Mouse (Mus musculus) hindbrain, embryonic 14.5 days (tissue): Measurements from ENCODE around the gene Maats1. TPM values are rescaled to one million over a fixed set of nuclear protein-coding genes. Genes with fewer than 3 reads are reported as not detected.

ENCODE experiments used
- ATAC-seq: fragments of 200-750 bp; cut with Nextera tagmentation; 2 replicates; pipeline ENCODE4 v1.8.0; 2017; ENCODE audit warnings: moderate number of reproducible peaks, mild to moderate bottlenecking, moderate TSS enrichment, moderate library complexity; ENCODE audit not compliant: low FRiP score
- DNase-seq: peaks from one replicate; pipeline ENCODE4 v3.0.0-alpha.2; 2015; ENCODE audit warnings: low spot score
- H3K27ac ChIP-seq: fragments of 300-500 bp; sonication (generic); 2 replicates; pipeline ENCODE4 v1.5.1; 2014; ENCODE audit warnings: mild to moderate bottlenecking, moderate library complexity
- H3K27me3 ChIP-seq: fragments of 300-500 bp; sonication (generic); 2 replicates; pipeline ENCODE4 v1.6.1; 2014; ENCODE audit warnings: mild to moderate bottlenecking, low read length, mixed read lengths; ENCODE audit not compliant: control insufficient read depth, insufficient read depth
- H3K36me3 ChIP-seq: fragments of 300-500 bp; sonication (generic); replicated peaks from 2 replicates; pipeline ENCODE4 v1.6.1; 2014; ENCODE audit not compliant: control insufficient read depth, insufficient read depth
- H3K4me1 ChIP-seq: fragments of 300-500 bp; sonication (generic); replicated peaks from 2 replicates; pipeline ENCODE4 v1.6.1; 2014; ENCODE audit warnings: antibody characterized with exemption, low read length, mixed read lengths; ENCODE audit not compliant: control insufficient read depth, insufficient read depth
- H3K4me2 ChIP-seq: fragments of 300-500 bp; sonication (generic); replicated peaks from 2 replicates; pipeline ENCODE4 v1.6.1; 2014; ENCODE audit warnings: mild to moderate bottlenecking, moderate library complexity
- H3K4me3 ChIP-seq: fragments of 300-500 bp; sonication (generic); replicated peaks from 2 replicates; pipeline ENCODE4 v1.5.1; 2014; ENCODE audit warnings: mild to moderate bottlenecking, low read length
- H3K9ac ChIP-seq: fragments of 300-500 bp; sonication (generic); 2 replicates; pipeline ENCODE4 v1.6.1; 2014
- H3K9me3 ChIP-seq: fragments of 300-500 bp; sonication (generic); 2 replicates; pipeline ENCODE4 v1.6.1; 2016; ENCODE audit warnings: low read length; ENCODE audit not compliant: control insufficient read depth
- WGBS: fragments of 180-500 bp; shearing (Covaris S2); extraction: QIAGEN DNeasy Blood & Tissue Kit; methylation state at CpG from one replicate; pipeline ENCODE4 v1.1.7; 2014; 5-methylcytosine and 5-hydroxymethylcytosine counted together
- polyA plus RNA-seq: library from polyadenylated mRNA; unstranded; fragments of >200 nt; fragmentation: Nextera tagmentation; extraction: Ambion mirVana; gene quantifications from 2 replicates; pipeline ENCODE4 v1.2.1, GENCODE M21; 2014

Gene Maats1
- polyA plus RNA-seq, 1 experiment from 2014 or later = 1.5 TPM

GRCm38 (mm10) chr16:38294685-38295348 is 47.1 kb downstream of the Maats1 start, which contains the start of gene Nr1i2:
TSS of gene Nr1i2 (minus strand) at chr16:38294824.
- H3K27me3 ChIP-seq = no peaks in the 10 kb centered on the region
- H3K9me3 ChIP-seq = no peaks in the 10 kb centered on the region
- no peak within 1 kb of the TSS for H3K9ac ChIP-seq
- 80% methylated on average over 7 of the region's 7 CpGs for WGBS
- no peaks in the 10 kb centered on the region for H3K36me3 ChIP-seq
- H3K4me1 ChIP-seq = no peaks in the 10 kb centered on the region
- H3K27ac ChIP-seq = no peak within 1 kb of the TSS
- no peak within 1 kb of the TSS for H3K4me3 ChIP-seq
- ATAC-seq (no peak), DNase-seq (no peak)
- H3K4me2 ChIP-seq = no peak within 1 kb of the TSS

DNA sequence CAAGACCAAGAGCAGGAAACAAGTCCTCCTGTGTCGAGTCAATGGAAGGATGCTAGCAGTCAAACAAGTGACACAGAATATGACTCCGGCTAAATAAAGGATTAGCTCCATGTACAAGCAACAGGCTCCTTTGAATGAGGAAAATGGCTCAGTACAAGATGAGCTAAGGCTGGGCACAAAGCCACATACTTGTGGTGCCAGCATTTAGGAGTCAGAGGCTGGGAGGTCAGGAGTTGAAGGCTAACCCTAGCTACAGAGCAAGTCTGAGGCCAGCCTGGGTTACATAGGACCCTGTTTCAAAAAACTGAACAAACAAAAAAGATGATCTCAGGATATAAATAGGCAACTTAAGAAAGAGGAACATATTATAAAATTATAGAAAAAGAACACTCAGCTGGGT is 51.8 kb downstream of the Maats1 start:
- H3K9me3 ChIP-seq = no peaks in the 10 kb centered on the region
- no peak overlapping the region for H3K4me2 ChIP-seq
- no peak overlapping the region for H3K4me3 ChIP-seq
- ATAC-seq (no peak), DNase-seq (no peak)
- no peaks in the 10 kb centered on the region for H3K36me3 ChIP-seq
- 82% methylated on average over 2 of the region's 2 CpGs for WGBS
- H3K4me1 ChIP-seq = no peaks in the 10 kb centered on the region
- no peak overlapping the region for H3K9ac ChIP-seq
- no peaks in the 10 kb centered on the region for H3K27me3 ChIP-seq
- H3K27ac ChIP-seq = no peak overlapping the region

- Histone ChIP-seq H3K4me2 (no peak overlapping the region), H3K27me3 (no peaks in the 10 kb centered on the region), H3K9me3 (no peaks in the 10 kb centered on the region), H3K36me3 (no peaks in the 10 kb centered on the region), H3K4me3 (no peak overlapping the region), H3K27ac (no peak overlapping the region), H3K4me1 (no peaks in the 10 kb centered on the region), H3K9ac (no peak overlapping the region)
- no peak for DNase-seq
- WGBS = 35% methylated on average over 6 of the region's 6 CpGs
- ATAC-seq = no peak
Observed at GRCm38 (mm10) chr16:38288851-38289250, 53.1 kb downstream of the Maats1 start.

DNA sequence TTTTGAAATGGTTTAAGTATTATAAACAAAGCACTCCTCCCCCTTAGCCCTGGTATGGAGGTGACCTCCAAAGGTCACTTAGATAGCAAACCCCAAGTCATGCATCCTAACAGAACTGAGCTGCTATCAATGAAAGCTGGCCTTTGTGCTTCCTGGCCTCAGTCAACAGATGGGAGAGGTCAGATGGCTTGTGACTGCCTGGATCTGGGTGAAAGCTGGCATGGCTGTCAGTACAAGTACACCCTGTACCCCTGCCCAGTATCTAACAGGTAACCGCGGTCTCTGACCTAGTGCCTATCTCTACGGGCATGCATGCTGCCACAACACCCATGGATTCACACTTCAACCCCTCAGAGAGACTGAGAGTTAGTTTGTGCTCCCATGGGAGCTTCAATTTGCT is 54.2 kb downstream of the Maats1 start:
- ATAC-seq = no peak

DNA sequence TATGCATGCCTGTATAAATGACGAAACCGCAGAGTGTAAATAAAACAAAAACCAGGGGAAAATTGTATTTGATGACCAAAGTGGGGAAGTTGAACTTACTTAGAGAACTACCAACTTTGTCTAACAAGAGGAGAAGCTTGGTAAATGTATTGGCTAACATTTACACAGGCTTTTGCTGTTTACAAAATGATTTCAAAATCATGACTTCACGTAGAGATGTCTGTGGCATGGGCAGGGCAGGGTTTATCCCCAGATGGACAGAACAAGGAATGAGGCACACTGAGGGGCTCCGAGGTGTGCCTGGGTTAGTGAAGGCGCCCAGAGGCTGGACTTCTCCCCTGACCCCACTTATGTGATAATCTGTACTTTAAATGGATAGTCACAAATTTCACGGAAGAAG is 54.6 kb downstream of the Maats1 start:
- 88% methylated on average over 6 of the region's 6 CpGs for WGBS
- H3K27me3 ChIP-seq = no peaks in the 10 kb centered on the region
- no peak overlapping the region for H3K27ac ChIP-seq
- H3K4me2 ChIP-seq = no peak overlapping the region
- peaks cover 4% of the 10 kb centered on the region; the same call in 1 of the 2 replicates for H3K4me1 ChIP-seq
- no peaks in the 10 kb centered on the region for H3K9me3 ChIP-seq
- no peak for ATAC-seq
- no peak overlapping the region for H3K9ac ChIP-seq
- H3K36me3 ChIP-seq = no peaks in the 10 kb centered on the region
- no peak overlapping the region for H3K4me3 ChIP-seq
- no peak for DNase-seq

More for the DNA sequence above, 54.2 kb downstream of the Maats1 start:
- no peak overlapping the region for H3K4me3 ChIP-seq
- H3K4me2 ChIP-seq = no peak overlapping the region
- no peaks in the 10 kb centered on the region for H3K27me3 ChIP-seq
- H3K36me3 ChIP-seq = no peaks in the 10 kb centered on the region
- peaks cover 4% of the 10 kb centered on the region; the same call in 1 of the 2 replicates for H3K4me1 ChIP-seq
- DNase-seq = no peak
- no peak overlapping the region for H3K27ac ChIP-seq
- H3K9ac ChIP-seq = no peak overlapping the region
- WGBS = 85% methylated on average over 3 of the region's 3 CpGs
- H3K9me3 ChIP-seq = no peaks in the 10 kb centered on the region

DNA sequence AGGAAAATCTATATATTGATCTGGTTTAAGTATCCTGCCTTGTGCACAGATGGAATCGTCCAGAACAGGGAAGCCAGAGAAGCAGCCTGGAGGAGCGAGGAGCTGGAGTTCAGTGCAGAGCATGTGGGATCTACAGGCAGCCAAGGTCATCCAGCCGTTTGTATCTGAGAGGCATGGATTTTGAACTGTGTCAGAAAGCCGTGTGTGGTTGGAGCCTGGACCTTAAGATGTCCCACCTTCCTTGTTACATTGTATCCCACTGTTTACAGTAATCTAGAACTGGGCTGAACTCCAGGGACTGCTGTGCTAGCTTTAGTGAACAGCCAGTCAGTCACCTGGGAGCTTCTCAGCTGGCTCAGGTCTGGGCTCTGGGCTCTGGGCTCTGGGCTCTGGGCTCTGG is 55.4 kb downstream of the Maats1 start:
- WGBS = 73% methylated on average over 4 of the region's 4 CpGs
- H3K27me3 ChIP-seq = no peaks in the 10 kb centered on the region
- no peak overlapping the region for H3K9ac ChIP-seq
- no peak overlapping the region for H3K27ac ChIP-seq
- no peaks in the 10 kb centered on the region for H3K36me3 ChIP-seq
- H3K9me3 ChIP-seq = no peaks in the 10 kb centered on the region
- peaks cover 4% of the 10 kb centered on the region; the same call in 1 of the 2 replicates for H3K4me1 ChIP-seq
- no peak overlapping the region for H3K4me3 ChIP-seq
- ATAC-seq (no peak), DNase-seq (no peak)
- no peak overlapping the region for H3K4me2 ChIP-seq

DNA sequence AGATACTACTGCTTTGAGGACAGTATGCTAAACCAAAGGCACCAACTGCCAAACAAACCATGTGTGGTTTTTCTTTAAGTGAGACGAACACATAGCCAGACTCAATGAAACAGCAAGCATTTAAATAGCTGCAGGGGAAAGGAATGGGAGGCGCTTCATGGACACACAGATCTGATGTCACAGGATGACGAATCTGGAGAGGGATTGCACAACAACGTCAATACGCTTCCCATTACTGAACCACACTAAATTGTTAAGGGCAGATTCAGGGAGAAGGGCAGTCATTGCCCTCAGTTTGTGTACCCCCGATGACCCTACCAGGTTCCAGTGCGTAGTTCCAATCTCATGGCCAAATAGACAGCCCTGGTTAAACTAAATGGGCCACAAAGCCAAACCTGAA is 56.1 kb downstream of the Maats1 start:
- 75% methylated on average over 7 of the region's 7 CpGs for WGBS

DNA sequence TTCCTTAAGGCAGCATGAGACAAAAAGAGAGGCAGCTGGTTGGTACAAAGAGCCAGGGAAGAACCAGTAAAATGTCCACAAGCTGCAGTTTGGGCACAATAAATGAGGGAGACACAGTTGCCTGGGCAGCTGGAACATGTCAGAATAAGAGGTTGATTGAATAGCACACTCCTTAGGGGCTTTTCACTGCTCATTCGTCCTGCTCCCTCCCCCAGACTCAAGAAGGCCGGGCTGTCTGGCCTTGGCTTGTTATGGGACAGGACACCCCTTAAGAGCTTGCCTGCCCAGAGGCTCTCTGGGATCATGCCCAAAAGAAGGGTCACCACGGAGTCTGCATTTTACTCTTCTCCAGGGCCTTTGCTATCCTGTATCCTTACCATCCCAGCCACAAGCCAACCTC is 58.6 kb downstream of the Maats1 start:
- H3K9me3 ChIP-seq = no peaks in the 10 kb centered on the region
- ATAC-seq (peak; percentile 27; the same call in 1 of the 2 replicates), DNase-seq (no peak)
- WGBS = 26% methylated on average over 3 of the region's 3 CpGs
- peaks cover 4% of the 10 kb centered on the region; the same call in 1 of the 2 replicates for H3K4me1 ChIP-seq
- no peaks in the 10 kb centered on the region for H3K27me3 ChIP-seq
- H3K4me3 ChIP-seq = no peak overlapping the region
- H3K36me3 ChIP-seq = no peaks in the 10 kb centered on the region
- no peak overlapping the region for H3K4me2 ChIP-seq
- H3K27ac ChIP-seq = no peak overlapping the region
- no peak overlapping the region for H3K9ac ChIP-seq

More for the DNA sequence above, 56.1 kb downstream of the Maats1 start:
- no peak overlapping the region for H3K4me2 ChIP-seq
- DNase-seq (no peak), ATAC-seq (no peak)
- peaks cover 4% of the 10 kb centered on the region; the same call in 1 of the 2 replicates for H3K4me1 ChIP-seq
- H3K36me3 ChIP-seq = no peaks in the 10 kb centered on the region
- H3K27ac ChIP-seq = no peak overlapping the region
- H3K4me3 ChIP-seq = no peak overlapping the region
- H3K9ac ChIP-seq = no peak overlapping the region
- H3K9me3 ChIP-seq = no peaks in the 10 kb centered on the region
- no peaks in the 10 kb centered on the region for H3K27me3 ChIP-seq

DNA sequence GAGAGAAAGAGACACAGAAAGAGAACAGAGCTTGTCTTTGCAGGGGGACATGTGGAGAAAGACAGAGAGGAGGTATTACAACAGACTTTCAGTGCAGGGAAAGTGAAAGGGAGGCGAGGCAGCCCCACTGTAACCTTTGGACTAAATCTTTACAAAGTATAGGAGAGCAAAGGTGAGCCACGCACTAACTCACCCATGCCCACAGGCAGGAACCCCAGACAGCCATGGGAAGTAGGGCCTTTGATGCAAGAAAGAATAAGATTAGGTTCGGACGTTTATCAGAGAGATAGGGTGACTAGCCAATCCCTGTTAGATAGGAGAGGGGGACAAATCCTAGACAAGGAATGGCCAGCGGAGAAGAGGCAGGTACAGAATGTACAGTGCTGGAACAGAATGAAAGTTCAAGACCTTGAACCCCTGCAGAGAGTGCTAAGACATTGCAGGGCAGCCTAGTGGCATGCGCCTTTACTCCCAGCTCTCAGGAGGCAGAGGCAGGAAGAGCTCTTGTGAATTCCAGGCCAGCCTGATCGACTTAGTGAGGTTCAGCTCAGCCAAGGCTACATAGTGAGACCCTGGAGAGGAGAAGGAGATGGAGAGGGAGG is 59.3 kb downstream of the Maats1 start:
- peaks cover 4% of the 10 kb centered on the region; the same call in 1 of the 2 replicates for H3K4me1 ChIP-seq
- H3K27ac ChIP-seq = no peak overlapping the region
- H3K9ac ChIP-seq = no peak overlapping the region
- no peak overlapping the region for H3K4me3 ChIP-seq
- H3K36me3 ChIP-seq = no peaks in the 10 kb centered on the region
- no peaks in the 10 kb centered on the region for H3K9me3 ChIP-seq
- ATAC-seq (no peak), DNase-seq (no peak)
- no peak overlapping the region for H3K4me2 ChIP-seq
- 83% methylated on average over 7 of the region's 7 CpGs for WGBS
- no peaks in the 10 kb centered on the region for H3K27me3 ChIP-seq
